Mouse (Mus musculus): ENCODE measurements at regions not wholly inside any gene's neighbourhood (a gene's known extent, or its start where the extent isn't known, plus 50 kb on each side); places are given as distances from the start of the nearest gene placed in this dataset.

GRCm38 (mm10) chr1:113550172-113550571 is 1685.5 kb upstream of the Dsel start:
- H3K4me3 ChIP-seq (ENCODE audit: insufficient read depth, low read length) = no peak overlapping the region
- H3K4me1 ChIP-seq (ENCODE audit: control insufficient read depth, insufficient read depth, low read length) = no peaks in the 10 kb centered on the region; the same call in 1 of the 2 replicates
- TF ChIP-seq POLR2A (IDR thresholded peaks at IDR 0.05; ENCODE audit: extremely low read depth, insufficient read depth, low read length) = no peak
- TF ChIP-seq CTCF (IDR thresholded peaks at IDR 0.05; ENCODE audit: extremely low read depth, insufficient read depth, low read length) = no peak
- no peak overlapping the region for H3K27ac ChIP-seq (ENCODE audit: insufficient read depth, low read length)

GRCm38 (mm10) chr1:113539981-113540380 is 1675.3 kb upstream of the Dsel start:
- Histone ChIP-seq H3K4me1 (ENCODE audit: control insufficient read depth, insufficient read depth, low read length) (no peaks in the 10 kb centered on the region), H3K27ac (ENCODE audit: insufficient read depth, low read length) (no peak overlapping the region), H3K4me3 (ENCODE audit: insufficient read depth, low read length) (no peak overlapping the region)
- TF ChIP-seq CTCF (IDR thresholded peaks at IDR 0.05; ENCODE audit: extremely low read depth, insufficient read depth, low read length) (no peak), POLR2A (IDR thresholded peaks at IDR 0.05; ENCODE audit: extremely low read depth, insufficient read depth, low read length) (no peak)

GRCm38 (mm10) chr1:113530553-113530952 is 1665.8 kb upstream of the Dsel start:
- H3K4me3 ChIP-seq (ENCODE audit: insufficient read depth, low read length) = no peak overlapping the region
- no peak overlapping the region for H3K27ac ChIP-seq (ENCODE audit: insufficient read depth, low read length)
- no peaks in the 10 kb centered on the region for H3K4me1 ChIP-seq (ENCODE audit: control insufficient read depth, insufficient read depth, low read length)
- TF ChIP-seq CTCF (IDR thresholded peaks at IDR 0.05; ENCODE audit: extremely low read depth, insufficient read depth, low read length) (no peak), POLR2A (IDR thresholded peaks at IDR 0.05; ENCODE audit: extremely low read depth, insufficient read depth, low read length) (no peak)

- no peak overlapping the region for H3K27ac ChIP-seq (ENCODE audit: insufficient read depth, low read length)
- no peaks in the 10 kb centered on the region for H3K4me1 ChIP-seq (ENCODE audit: control insufficient read depth, insufficient read depth, low read length)
Measured at GRCm38 (mm10) chr1:113495987-113496386, 1631.3 kb upstream of the Dsel start.

GRCm38 (mm10) chr1:113490243-113491003 is 1625.7 kb upstream of the Dsel start:
- no peak for TF ChIP-seq CTCF (IDR thresholded peaks at IDR 0.05; ENCODE audit: extremely low read depth, insufficient read depth, low read length)
- no peak for TF ChIP-seq POLR2A (IDR thresholded peaks at IDR 0.05; ENCODE audit: extremely low read depth, insufficient read depth, low read length)
- H3K4me1 ChIP-seq (ENCODE audit: control insufficient read depth, insufficient read depth, low read length) = no peaks in the 10 kb centered on the region
- H3K4me3 ChIP-seq (ENCODE audit: insufficient read depth, low read length) = no peak overlapping the region
- H3K27ac ChIP-seq (ENCODE audit: insufficient read depth, low read length) = no peak overlapping the region

More at GRCm38 (mm10) chr1:113495987-113496386, 1631.3 kb upstream of the Dsel start:
- H3K4me3 ChIP-seq (ENCODE audit: insufficient read depth, low read length) = no peak overlapping the region
- TF ChIP-seq CTCF (IDR thresholded peaks at IDR 0.05; ENCODE audit: extremely low read depth, insufficient read depth, low read length) (no peak), POLR2A (IDR thresholded peaks at IDR 0.05; ENCODE audit: extremely low read depth, insufficient read depth, low read length) (no peak)

GRCm38 (mm10) chr1:113456538-113457273 is 1592.0 kb upstream of the Dsel start:
- no peak for TF ChIP-seq CTCF (IDR thresholded peaks at IDR 0.05; ENCODE audit: extremely low read depth, insufficient read depth, low read length)
- TF ChIP-seq POLR2A (IDR thresholded peaks at IDR 0.05; ENCODE audit: extremely low read depth, insufficient read depth, low read length) = no peak
- no peaks in the 10 kb centered on the region for H3K4me1 ChIP-seq (ENCODE audit: control insufficient read depth, insufficient read depth, low read length)
- H3K4me3 ChIP-seq (ENCODE audit: insufficient read depth, low read length) = no peak overlapping the region
- H3K27ac ChIP-seq (ENCODE audit: insufficient read depth, low read length) = no peak overlapping the region

GRCm38 (mm10) chr1:113433701-113434100 is 1569.0 kb upstream of the Dsel start:
- TF ChIP-seq CTCF (IDR thresholded peaks at IDR 0.05; ENCODE audit: extremely low read depth, insufficient read depth, low read length) = no peak
- TF ChIP-seq POLR2A (IDR thresholded peaks at IDR 0.05; ENCODE audit: extremely low read depth, insufficient read depth, low read length) = no peak
- H3K4me3 ChIP-seq (ENCODE audit: insufficient read depth, low read length) = no peak overlapping the region
- no peak overlapping the region for H3K27ac ChIP-seq (ENCODE audit: insufficient read depth, low read length)

GRCm38 (mm10) chr1:113431266-113431665 is 1566.5 kb upstream of the Dsel start:
- Histone ChIP-seq H3K27ac (ENCODE audit: insufficient read depth, low read length) (no peak overlapping the region), H3K4me3 (ENCODE audit: insufficient read depth, low read length) (no peak overlapping the region), H3K4me1 (ENCODE audit: control insufficient read depth, insufficient read depth, low read length) (no peaks in the 10 kb centered on the region)
- TF ChIP-seq POLR2A (IDR thresholded peaks at IDR 0.05; ENCODE audit: extremely low read depth, insufficient read depth, low read length) = no peak
- TF ChIP-seq CTCF (IDR thresholded peaks at IDR 0.05; ENCODE audit: extremely low read depth, insufficient read depth, low read length) = no peak

More at GRCm38 (mm10) chr1:113433701-113434100, 1569.0 kb upstream of the Dsel start:
- no peaks in the 10 kb centered on the region for H3K4me1 ChIP-seq (ENCODE audit: control insufficient read depth, insufficient read depth, low read length)

GRCm38 (mm10) chr1:113412858-113413257 is 1548.1 kb upstream of the Dsel start:
- Histone ChIP-seq H3K27ac (ENCODE audit: insufficient read depth, low read length) (no peak overlapping the region), H3K4me3 (ENCODE audit: insufficient read depth, low read length) (no peak overlapping the region), H3K4me1 (ENCODE audit: control insufficient read depth, insufficient read depth, low read length) (no peaks in the 10 kb centered on the region)
- TF ChIP-seq CTCF (IDR thresholded peaks at IDR 0.05; ENCODE audit: extremely low read depth, insufficient read depth, low read length) = no peak
- TF ChIP-seq POLR2A (IDR thresholded peaks at IDR 0.05; ENCODE audit: extremely low read depth, insufficient read depth, low read length) = no peak
